ENCODE assay signal across 9 mouse cellular contexts in genomic region chr5:129724268-129724667, GRCm38 (mm10). TPM values are rescaled to one million over a fixed set of nuclear protein-coding genes. Genes with fewer than 3 reads are reported as not detected.
DNase-seq lines count a peak whose midpoint lies in the region; ATAC-seq and TF ChIP-seq lines count a peak whose summit lies in the region.
"Had no signal": no experiment of that assay in that cellular context is flagged by ENCODE, and none has a peak within 500 bp of the region (broad histone marks: within the 10 kb centered on the region; RNA-seq: fewer than 3 reads in every experiment).

No protein-coding gene starts in this region.

- H3K9me3 ChIP-seq in heart, embryonic 11.5 days (replicated peaks; ENCODE audit: control insufficient read depth, low read length), result no peaks in the 10 kb centered on the region
- H3K9me3 ChIP-seq in hindbrain, embryonic 10.5 days, result no peaks in the 10 kb centered on the region

- H3K4me3 ChIP-seq in heart, embryonic 11.5 days (ENCODE audit: low read depth, low read length), result peak overlapping the region; percentile 83
- peak overlapping the region; percentile 91 for H3K4me3 ChIP-seq in hindbrain, embryonic 10.5 days
- peak overlapping the region; percentile 48 for H3K4me3 ChIP-seq in macrophage (ENCODE audit: inconsistent target)

- TF ChIP-seq CTCF in Patski (IDR thresholded peaks at IDR 0.05), result no peak

- in situ Hi-C loops in Patski (cut with MboI; ENCODE audit: low pct_unique_long_range_greater_than_20kb), result loop anchor here (5.0 kb wide), 1 partner anchor 112 kb away; no protein-coding TSS in a partner anchor

- H3K36me3 ChIP-seq in heart, embryonic 11.5 days (ENCODE audit: control insufficient read depth, insufficient read depth, low read length), result peaks cover 10% of the 10 kb centered on the region; the same call in 1 of the 2 replicates
- H3K36me3 ChIP-seq in hindbrain, embryonic 10.5 days, result peaks cover 13% of the 10 kb centered on the region
- H3K36me3 ChIP-seq in macrophage (ENCODE audit: inconsistent target), result 0 out of 2 replicates have a peak, but pooled peaks cover under 1% of the 10 kb centered on the region

- 38% methylated on average over 4 of the region's 4 CpGs for WGBS in heart, embryonic 11.5 days (ENCODE audit: insufficient replicate concordance)
- 60% methylated on average over 4 of the region's 4 CpGs for WGBS in hindbrain, embryonic 10.5 days
- 35% methylated on average over 4 of the region's 4 CpGs for WGBS in macrophage (ENCODE audit: missing documents)

- H3K27me3 ChIP-seq in heart, embryonic 11.5 days (ENCODE audit: control insufficient read depth, insufficient read depth, low read length), result no peaks in the 10 kb centered on the region
- no peaks in the 10 kb centered on the region for H3K27me3 ChIP-seq in Patski
- H3K27me3 ChIP-seq in hindbrain, embryonic 10.5 days (ENCODE audit: insufficient read depth, poor library complexity, severe bottlenecking), result no peaks in the 10 kb centered on the region

- H3K79me2 ChIP-seq in macrophage (ENCODE audit: inconsistent target), result peaks cover 24% of the 10 kb centered on the region; the same call in 1 of the 2 replicates

- H3K9ac ChIP-seq in heart, embryonic 11.5 days (ENCODE audit: low read depth, low read length), result peak overlapping the region; percentile 97

- peaks cover 26% of the 10 kb centered on the region for H3K4me1 ChIP-seq in heart, embryonic 11.5 days (ENCODE audit: control insufficient read depth, insufficient read depth, low read length)
- H3K4me1 ChIP-seq in hindbrain, embryonic 10.5 days (replicated peaks), result peaks cover 23% of the 10 kb centered on the region

- no peak for DNase-seq in heart, adult 8-10 months (ENCODE audit: low spot score)
- DNase-seq in Patski (ENCODE audit: low read depth, low spot score), result no peak
- no peak for DNase-seq in hindbrain, embryonic 10.5 days (ENCODE audit: low spot score)
- no peak for DNase-seq in right cerebral cortex, adult 2 months (ENCODE audit: low spot score in 2 of 2)
- no peak for DNase-seq in urinary bladder, postnatal 4 days (ENCODE audit: low spot score in 2 of 2)
- DNase-seq in adrenal gland, adult 2 months, result no peak

- POLR2A ChIA-PET in Patski (lab: Charles Lee), result interaction anchor here (0.6 to 2.1 kb wide), 5 partner anchors 55 to 535 kb away, joined by 3 to 7 read pairs (median 4); partner anchors contain the start of gene Psph

- H3K4me2 ChIP-seq in heart, embryonic 11.5 days, result peak overlapping the region; percentile 70

- CTCF ChIA-PET in Patski (lab: Charles Lee), result interaction anchor here (0.6 to 2.6 kb wide), 23 partner anchors 8 to 546 kb away, joined by 3 to 16 read pairs (median 4); partner anchors contain the start of gene Mrps17

- H3K27ac ChIP-seq in heart, embryonic 11.5 days (ENCODE audit: low read depth, low read length), result peak overlapping the region; percentile 99
- peak overlapping the region; percentile 99; the same call in 1 of the 2 replicates for H3K27ac ChIP-seq in hindbrain, embryonic 10.5 days
- peak overlapping the region; percentile 19; the same call in 1 of the 2 replicates for H3K27ac ChIP-seq in macrophage

- no peak for ATAC-seq in heart, embryonic 11.5 days (replicated peaks; ENCODE audit: insufficient number of reproducible peaks, low FRiP score, low TSS enrichment)
- peak; percentile 0 for ATAC-seq in Patski

RNA-seq across cellular contexts. Expression of gene Nipsnap2, which starts 0.6 kb away (rescaled TPM):
- 233 and 237 TPM in 2 replicates for polyA plus RNA-seq in heart, embryonic 11.5 days (2014; fragmentation: Nextera tagmentation; extraction: Ambion mirVana)
- 1,000 to 10,000 TPM in 2 of 4 experiments, 100 to 1,000 TPM in 2; 969 to 1,032 (median 999) TPM for total RNA-seq in heart, adult 8-10 months (2022)
- 244 TPM for polyA plus RNA-seq in Patski (2021)
- 73.4 and 74.3 TPM in 2 replicates for polyA plus RNA-seq in hindbrain, embryonic 10.5 days (2016; fragmentation: Nextera tagmentation; extraction: Ambion mirVana)
- 10 to 100 TPM; 13.3 to 54.7 (median 41.4) TPM for total RNA-seq in macrophage (2018; cell fraction: chromatin; rRNA removed)
- 10 to 100 TPM; 36.1 to 51.9 (median 44.5) TPM for total RNA-seq in macrophage (2018; cell fraction: cytosol; rRNA removed)
- total RNA-seq in macrophage (2018; cell fraction: nucleus; rRNA removed), result 10 to 100 TPM; 11.3 to 39.3 (median 26.8) TPM
- 42.7 to 57.0 TPM (median 51.5 TPM) in 3 replicates for polyA plus RNA-seq in macrophage (2018)
- 100 to 1,000 TPM; 121 to 123 TPM for total RNA-seq in adrenal gland, adult 2 months (2021)
- 35.0 and 44.8 TPM in 2 replicates for polyA plus RNA-seq in adrenal gland, adult 2 months (2012; rRNA removed)

RNA-seq across cellular contexts. Expression of gene Mrps17, which starts 9.0 kb away (rescaled TPM):
- polyA plus RNA-seq in heart, embryonic 11.5 days (2014; fragmentation: Nextera tagmentation; extraction: Ambion mirVana), result 167 and 169 TPM in 2 replicates
- 10 to 100 TPM; 86.3 to 98.9 (median 90.7) TPM for total RNA-seq in heart, adult 8-10 months (2022)
- polyA plus RNA-seq in Patski (2021) (76.7 TPM), macrophage (2018) (39.4 to 79.4 TPM (median 50.8 TPM) in 3 replicates)
- polyA plus RNA-seq in hindbrain, embryonic 10.5 days (2016; fragmentation: Nextera tagmentation; extraction: Ambion mirVana), result 183 and 185 TPM in 2 replicates
- 10 to 100 TPM; 12.8 to 41.7 (median 21.7) TPM for total RNA-seq in macrophage (2018; cell fraction: chromatin; rRNA removed)
- total RNA-seq in macrophage (2018; cell fraction: cytosol; rRNA removed), result 10 to 100 TPM; 36.2 to 63.7 (median 47.4) TPM
- total RNA-seq in macrophage (2018; cell fraction: nucleus; rRNA removed), result 10 to 100 TPM; 17.7 to 62.9 (median 34.8) TPM
- 10 to 100 TPM; 88.0 to 94.4 TPM for total RNA-seq in adrenal gland, adult 2 months (2021)
- polyA plus RNA-seq in adrenal gland, adult 2 months (2012; rRNA removed), result 52.1 and 61.4 TPM in 2 replicates

RNA-seq across cellular contexts. Expression of gene Sept14, which starts 16.0 kb away (rescaled TPM):
- not detected in 2 replicates for polyA plus RNA-seq in heart, embryonic 11.5 days (2014; fragmentation: Nextera tagmentation; extraction: Ambion mirVana)
- not detected for total RNA-seq in heart, adult 8-10 months (2022)
- 0.09 TPM for polyA plus RNA-seq in Patski (2021)
- polyA plus RNA-seq in hindbrain, embryonic 10.5 days (2016; fragmentation: Nextera tagmentation; extraction: Ambion mirVana), result not detected in 2 replicates
- total RNA-seq in macrophage (2018; cell fraction: chromatin; rRNA removed), result not detected
- total RNA-seq in macrophage (2018; cell fraction: cytosol; rRNA removed), result not detected
- not detected for total RNA-seq in macrophage (2018; cell fraction: nucleus; rRNA removed)
- not detected in 3 replicates for polyA plus RNA-seq in macrophage (2018)
- total RNA-seq in adrenal gland, adult 2 months (2021), result under 1 TPM in 1 of 2 experiments, not detected in 1; 0.46 TPM
- not detected in 2 replicates for polyA plus RNA-seq in adrenal gland, adult 2 months (2012; rRNA removed)
- total RNA-seq: gastrocnemius, postnatal 10 days had no signal

RNA-seq across cellular contexts. Expression of gene Zfp11, which starts 54.4 kb away (rescaled TPM):
- polyA plus RNA-seq in heart, embryonic 11.5 days (2014; fragmentation: Nextera tagmentation; extraction: Ambion mirVana), result 3.4 and 3.7 TPM in 2 replicates
- 1 to 10 TPM; 2.9 to 3.9 (median 3.1) TPM for total RNA-seq in heart, adult 8-10 months (2022)
- polyA plus RNA-seq in Patski (2021) (5.5 TPM), macrophage (2018) (0.86 to 2.6 TPM (median 2.2 TPM) in 3 replicates)
- 6.5 and 6.8 TPM in 2 replicates for polyA plus RNA-seq in hindbrain, embryonic 10.5 days (2016; fragmentation: Nextera tagmentation; extraction: Ambion mirVana)
- 1 to 10 TPM in 21 of 26 experiments, under 1 TPM in 5; 0.37 to 6.3 (median 2.1) TPM for total RNA-seq in macrophage (2018; cell fraction: chromatin; rRNA removed)
- 1 to 10 TPM in 17 of 26 experiments, under 1 TPM in 9; 0.33 to 2.3 (median 1.5) TPM for total RNA-seq in macrophage (2018; cell fraction: cytosol; rRNA removed)
- 1 to 10 TPM in 19 of 26 experiments, under 1 TPM in 7; 0.36 to 7.7 (median 1.8) TPM for total RNA-seq in macrophage (2018; cell fraction: nucleus; rRNA removed)
- total RNA-seq in adrenal gland, adult 2 months (2021), result 1 to 10 TPM; 2.5 to 4.1 TPM
- 0.89 and 0.94 TPM in 2 replicates for polyA plus RNA-seq in adrenal gland, adult 2 months (2012; rRNA removed)

Comparison
In these comparisons a context has a peak if more than half of its experiments do, and no peak if none do; other contexts are left out.
1. H3K27ac ChIP-seq: peak in every context shown above with its lines; median percentile 99 in heart, embryonic 11.5 days; 99 in hindbrain, embryonic 10.5 days; 19 in macrophage.